Mouse (Mus musculus) c-Kit-positive CD71-positive TER-119-positive erythroid progenitor cells, embryonic 14.5 days (primary cell): Measurements from ENCODE around the gene Epdr1.

Experiments
- DNase-seq: peaks from one replicate; pipeline ENCODE4 v3.0.0-alpha.2; 2013; ENCODE audit warnings: low spot score

Epdr1 gene

GRCm38 (mm10) chr13:19619216-19619927 is at the start of gene Epdr1:
Gene Epdr1, minus strand, starts transcription at chr13:19619927.
- DNase-seq = peak; percentile 50

- DNase-seq = no peak
These were observed 48.8 kb upstream of the Epdr1 start for GRCm38 (mm10) chr13:19668355-19669140.

- no peak for DNase-seq
These were observed 32.7 kb upstream of the Epdr1 start for GRCm38 (mm10) chr13:19652405-19652804.

- peak; percentile 81 for DNase-seq
These were observed 30.1 kb upstream of the Epdr1 start for GRCm38 (mm10) chr13:19649824-19650223.

- DNase-seq = no peak
These were observed 24.5 kb upstream of the Epdr1 start for GRCm38 (mm10) chr13:19644225-19644624.

GRCm38 (mm10) chr13:19643519-19643918 is 23.8 kb upstream of the Epdr1 start:
- no peak for DNase-seq

- DNase-seq = no peak
These were observed 20.6 kb upstream of the Epdr1 start for GRCm38 (mm10) chr13:19640203-19640851.

GRCm38 (mm10) chr13:19636131-19636530 is 16.4 kb upstream of the Epdr1 start:
- DNase-seq = no peak

GRCm38 (mm10) chr13:19630768-19631709 is 11.3 kb upstream of the Epdr1 start:
- no peak for DNase-seq

- DNase-seq = no peak
These were observed 6.7 kb upstream of the Epdr1 start for GRCm38 (mm10) chr13:19626473-19626872.

GRCm38 (mm10) chr13:19624632-19625320 is 5.0 kb upstream of the Epdr1 start:
- no peak for DNase-seq

GRCm38 (mm10) chr13:19623228-19623905 is 3.6 kb upstream of the Epdr1 start:
- no peak for DNase-seq

GRCm38 (mm10) chr13:19622573-19623227 is 3.0 kb upstream of the Epdr1 start, which contains the start of gene Sfrp4:
Gene Sfrp4, plus strand, starts transcription at chr13:19623104.
- DNase-seq = no peak

GRCm38 (mm10) chr13:19618841-19619215 is 899 bp downstream of the Epdr1 start:
- peak; percentile 41 for DNase-seq

GRCm38 (mm10) chr13:19618081-19618480 is 1.6 kb downstream of the Epdr1 start:
- no peak for DNase-seq

GRCm38 (mm10) chr13:19614311-19614710 is 5.4 kb downstream of the Epdr1 start:
- no peak for DNase-seq

- DNase-seq = no peak
These were observed 6.3 kb downstream of the Epdr1 start for GRCm38 (mm10) chr13:19613426-19613825.

GRCm38 (mm10) chr13:19612963-19613362 is 6.8 kb downstream of the Epdr1 start:
- DNase-seq = no peak

- DNase-seq = no peak
These were observed 7.4 kb downstream of the Epdr1 start for GRCm38 (mm10) chr13:19612348-19612747.

- no peak for DNase-seq
These were observed 11.6 kb downstream of the Epdr1 start for GRCm38 (mm10) chr13:19608120-19608519.
